Mouse (Mus musculus): Measurements from ENCODE around the gene Safb.

DNA sequence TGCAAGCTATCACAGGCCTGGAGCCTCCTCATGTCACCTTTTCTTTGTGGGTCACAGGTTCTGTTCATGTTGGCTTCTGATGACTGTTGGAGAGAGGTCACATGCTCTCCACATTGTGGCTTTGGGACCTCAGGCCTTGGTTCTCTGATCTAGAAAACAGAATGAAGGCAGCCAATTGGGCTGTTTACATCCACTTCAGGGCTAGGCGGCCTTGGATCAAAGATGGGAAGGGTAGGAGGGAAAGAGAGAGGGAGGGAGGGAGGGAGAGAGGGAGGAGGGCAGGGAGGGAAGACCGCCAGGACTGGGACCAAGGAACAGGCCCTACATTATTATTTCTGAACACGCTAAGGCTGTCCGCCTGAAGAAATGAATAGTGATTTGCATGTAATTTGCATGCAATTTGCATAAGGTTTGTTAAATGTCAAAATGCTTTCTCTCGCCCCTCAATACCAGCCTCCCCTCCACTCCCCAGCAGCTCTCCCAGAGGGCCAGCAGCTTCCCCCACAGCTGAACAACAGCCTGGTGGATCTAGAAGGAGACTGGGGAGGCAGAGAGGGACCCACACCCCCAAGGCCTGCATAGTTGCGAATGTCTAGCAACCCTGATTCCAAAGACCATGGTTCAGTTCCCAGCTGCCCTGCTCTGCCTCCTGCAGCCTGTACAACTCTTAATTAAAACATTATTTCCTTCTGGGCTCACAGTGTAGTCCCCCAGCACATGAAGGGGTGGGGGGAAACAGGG lies 32.6 kb upstream of the Safb start:
- no peak for TF ChIP-seq POLR2A (IDR thresholded peaks at IDR 0.05; ENCODE audit: low read depth, low read length)
- no peak for TF ChIP-seq CTCF (IDR thresholded peaks at IDR 0.05; ENCODE audit: borderline replicate concordance, insufficient read depth, low read length)
